Mouse (Mus musculus) forebrain, embryonic 16.5 days (tissue): ENCODE results near the gene Chrm3. TPM values are rescaled to one million over a fixed set of nuclear protein-coding genes. Genes with fewer than 3 reads are reported as not detected.
A peak's percentile ranks its signal among the peaks of the same experiment; 100 is the strongest.
"Not testable (repeated sequence)": the region's sequence is repeated elsewhere in the genome, so short reads cannot be mapped to it uniquely, and the experiment has no call there.

Source experiments
- ATAC-seq: fragments of 200-750 bp; cut with Nextera tagmentation; 2 replicates; pipeline ENCODE4 v1.8.0; 2017; ENCODE audit warnings: mild to moderate bottlenecking, moderate library complexity
- H3K27ac ChIP-seq: fragments of 300-500 bp; sonication (generic); 2 replicates; pipeline ENCODE4 v1.5.1; 2014; ENCODE audit warnings: low read length, control low read depth
- H3K27me3 ChIP-seq: fragments of 300-500 bp; sonication (generic); replicated peaks from 2 replicates; pipeline ENCODE4 v1.6.1; 2014; ENCODE audit warnings: low read length; ENCODE audit not compliant: control insufficient read depth, insufficient read depth
- H3K36me3 ChIP-seq: fragments of 300-500 bp; sonication (generic); 2 replicates; pipeline ENCODE4 v1.6.1; 2014; ENCODE audit not compliant: control insufficient read depth, insufficient read depth
- H3K4me1 ChIP-seq: fragments of 300-500 bp; sonication (generic); replicated peaks from 2 replicates; pipeline ENCODE4 v1.6.1; 2014; ENCODE audit warnings: low read length; ENCODE audit not compliant: control insufficient read depth, insufficient read depth
- H3K4me2 ChIP-seq: fragments of 300-500 bp; sonication (generic); 2 replicates; pipeline ENCODE4 v1.6.1; 2014; ENCODE audit warnings: mild to moderate bottlenecking, low read length, control low read depth
- H3K4me3 ChIP-seq: fragments of 300-500 bp; sonication (generic); replicated peaks from 2 replicates; pipeline ENCODE4 v1.5.1; 2014; ENCODE audit warnings: mild to moderate bottlenecking, low read length, control low read depth
- H3K9ac ChIP-seq: fragments of 300-500 bp; sonication (generic); replicated peaks from 2 replicates; pipeline ENCODE4 v1.6.1; 2014; ENCODE audit warnings: low read depth, low read length, control low read depth
- H3K9me3 ChIP-seq: fragments of 300-500 bp; sonication (generic); 2 replicates; pipeline ENCODE4 v1.6.1; 2016; ENCODE audit warnings: low read length; ENCODE audit not compliant: control insufficient read depth
- WGBS: fragments of 180-500 bp; shearing (Covaris S2); extraction: QIAGEN DNeasy Blood & Tissue Kit; methylation state at CpG from one replicate; pipeline ENCODE4 v1.1.7; 2014; 5-methylcytosine and 5-hydroxymethylcytosine counted together
- polyA plus RNA-seq: library from polyadenylated mRNA; unstranded; fragments of >200 nt; fragmentation: Nextera tagmentation; extraction: Ambion mirVana; gene quantifications from 2 replicates; pipeline ENCODE4 v1.2.1, GENCODE M21; 2015

Gene Chrm3
- 1.0 and 2.2 TPM in 2 replicates for polyA plus RNA-seq

GRCm38 (mm10) chr13:10360777-10361176 is at the start of gene Chrm3:
TSS of gene Chrm3 (minus strand) at chr13:10360847.
- no peaks in the 10 kb centered on the region for H3K9me3 ChIP-seq
- under 1% methylated on average over 18 of the region's 18 CpGs for WGBS
- no peak within 1 kb of the TSS for H3K27ac ChIP-seq
- peaks cover 12% of the 10 kb centered on the region for H3K27me3 ChIP-seq
- peaks cover 9% of the 10 kb centered on the region for H3K4me1 ChIP-seq
- peak within 1 kb of the TSS; percentile 88 for H3K4me2 ChIP-seq
- no peaks in the 10 kb centered on the region for H3K36me3 ChIP-seq
- peak; percentile 94 for ATAC-seq
- peak within 1 kb of the TSS; percentile 56 for H3K9ac ChIP-seq
- peak within 1 kb of the TSS; percentile 50 for H3K4me3 ChIP-seq

GRCm38 (mm10) chr13:10394364-10394763 is 33.7 kb upstream of the Chrm3 start:
- H3K9me3 ChIP-seq: no peaks in the 10 kb centered on the region
- no peak overlapping the region for H3K4me2 ChIP-seq
- H3K27ac ChIP-seq: no peak overlapping the region
- no peak overlapping the region for H3K9ac ChIP-seq
- no peak for ATAC-seq
- H3K4me3 ChIP-seq: no peak overlapping the region
- H3K36me3 ChIP-seq: no peaks in the 10 kb centered on the region
- whole genome bisulfite sequencing: 98% methylated on average over 2 of the region's 2 CpGs
- no peaks in the 10 kb centered on the region for H3K27me3 ChIP-seq
- no peaks in the 10 kb centered on the region for H3K4me1 ChIP-seq

GRCm38 (mm10) chr13:10375487-10375886 is 14.8 kb upstream of the Chrm3 start:
- H3K27me3 ChIP-seq, H3K4me2 ChIP-seq, H3K27ac ChIP-seq, H3K36me3 ChIP-seq, H3K9me3 ChIP-seq, H3K4me1 ChIP-seq, ATAC-seq, H3K4me3 ChIP-seq, H3K9ac ChIP-seq: not testable (repeated sequence)

GRCm38 (mm10) chr13:10360199-10360694 is 400 bp downstream of the Chrm3 start:
- H3K27me3 ChIP-seq: peaks cover 12% of the 10 kb centered on the region
- peak overlapping the region; percentile 56 for H3K9ac ChIP-seq
- H3K9me3 ChIP-seq: no peaks in the 10 kb centered on the region
- peak overlapping the region; percentile 88 for H3K4me2 ChIP-seq
- H3K4me3 ChIP-seq: peak overlapping the region; percentile 50
- no peak overlapping the region for H3K27ac ChIP-seq
- no peaks in the 10 kb centered on the region for H3K36me3 ChIP-seq
- ATAC-seq: peak; percentile 74
- peaks cover 9% of the 10 kb centered on the region for H3K4me1 ChIP-seq
- WGBS: 1% methylated on average over 58 of the region's 60 CpGs

GRCm38 (mm10) chr13:10359516-10360198 is 990 bp downstream of the Chrm3 start:
- ATAC-seq: peak; percentile 13; the same call in 1 of the 2 replicates
- H3K36me3 ChIP-seq: no peaks in the 10 kb centered on the region
- 2% methylated on average over 26 of the region's 26 CpGs for WGBS

GRCm38 (mm10) chr13:10355796-10356195 is 4.9 kb downstream of the Chrm3 start:
- no peak overlapping the region for H3K27ac ChIP-seq
- peaks cover 5% of the 10 kb centered on the region for H3K4me1 ChIP-seq
- no peak overlapping the region for H3K4me2 ChIP-seq
- H3K27me3 ChIP-seq: peaks cover 12% of the 10 kb centered on the region
- no peaks in the 10 kb centered on the region for H3K9me3 ChIP-seq
- ATAC-seq: no peak
- no peak overlapping the region for H3K4me3 ChIP-seq
- no peak overlapping the region for H3K9ac ChIP-seq
- H3K36me3 ChIP-seq: no peaks in the 10 kb centered on the region
- WGBS: 89% methylated on average over 5 of the region's 5 CpGs

More at GRCm38 (mm10) chr13:10359516-10360198, 990 bp downstream of the Chrm3 start:
- Histone ChIP-seq H3K27ac (no peak overlapping the region), H3K4me3 (peak overlapping the region; percentile 50), H3K4me2 (peak overlapping the region; percentile 88), H3K9ac (peak overlapping the region; percentile 56), H3K4me1 (peaks cover 9% of the 10 kb centered on the region), H3K27me3 (peaks cover 12% of the 10 kb centered on the region), H3K9me3 (no peaks in the 10 kb centered on the region)

GRCm38 (mm10) chr13:10354885-10355575 is 5.6 kb downstream of the Chrm3 start:
- 83% methylated on average over 2 of the region's 2 CpGs for whole genome bisulfite sequencing
- Histone ChIP-seq H3K27me3 (peaks cover 12% of the 10 kb centered on the region), H3K36me3 (no peaks in the 10 kb centered on the region), H3K9me3 (no peaks in the 10 kb centered on the region), H3K4me1 (peaks cover 5% of the 10 kb centered on the region), H3K4me2 (no peak overlapping the region), H3K27ac (no peak overlapping the region), H3K9ac (no peak overlapping the region), H3K4me3 (no peak overlapping the region)
- no peak for ATAC-seq

GRCm38 (mm10) chr13:10352141-10352540 is 8.5 kb downstream of the Chrm3 start:
- no peak for ATAC-seq
- no peak overlapping the region for H3K9ac ChIP-seq
- no peaks in the 10 kb centered on the region for H3K4me1 ChIP-seq
- no peak overlapping the region for H3K27ac ChIP-seq
- H3K36me3 ChIP-seq: no peaks in the 10 kb centered on the region
- no peaks in the 10 kb centered on the region for H3K9me3 ChIP-seq
- H3K4me2 ChIP-seq: no peak overlapping the region
- no peaks in the 10 kb centered on the region for H3K27me3 ChIP-seq
- 46% methylated on average over 1 of the region's 1 CpGs for WGBS
- no peak overlapping the region for H3K4me3 ChIP-seq

- Histone ChIP-seq H3K27ac (no peak overlapping the region), H3K36me3 (no peaks in the 10 kb centered on the region), H3K4me1 (no peaks in the 10 kb centered on the region), H3K4me2 (no peak overlapping the region), H3K27me3 (no peaks in the 10 kb centered on the region), H3K9me3 (no peaks in the 10 kb centered on the region), H3K9ac (no peak overlapping the region), H3K4me3 (no peak overlapping the region)
- WGBS: 75% methylated on average over 5 of the region's 5 CpGs
- no peak for ATAC-seq
These were observed 16.3 kb downstream of the Chrm3 start for GRCm38 (mm10) chr13:10344362-10344761.
